Mouse (Mus musculus) retina, embryonic 14.5 days (tissue): ENCODE data around the gene Vsig10.
"Not testable (repeated sequence)": the region's sequence is repeated elsewhere in the genome, so short reads cannot be mapped to it uniquely, and the experiment has no call there.

Experiments
- DNase-seq: peaks from one replicate; pipeline ENCODE4 v3.0.0-alpha.2; 2015; ENCODE audit warnings: low spot score

Gene Vsig10

GRCm38 (mm10) chr5:117318741-117319629 lies at the start of gene Vsig10:
Vsig10 (plus strand) TSS chr5:117319083.
- DNase-seq, result peak; percentile 70

GRCm38 (mm10) chr5:117269395-117269794 lies 49.5 kb upstream of the Vsig10 start:
- DNase-seq, result no peak

DNA sequence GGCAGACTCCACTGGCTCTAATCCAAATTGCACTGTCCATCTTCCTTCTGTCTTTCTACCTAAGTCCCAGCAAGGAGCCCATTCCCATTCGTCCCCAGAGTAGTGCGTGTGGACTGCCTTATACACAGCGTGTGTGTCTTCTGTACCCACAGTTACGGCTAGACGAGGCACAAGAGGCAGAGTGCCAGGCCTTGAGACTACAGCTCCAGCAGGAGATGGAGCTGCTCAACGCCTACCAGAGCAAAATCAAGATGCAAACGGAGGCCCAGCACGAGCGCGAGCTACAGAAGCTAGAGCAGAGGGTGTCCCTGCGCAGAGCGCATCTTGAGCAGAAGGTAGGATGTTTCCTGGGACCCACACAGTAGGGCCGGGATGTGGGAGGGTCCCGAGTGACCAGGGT lies 46.9 kb upstream of the Vsig10 start:
- DNase-seq, result no peak

GRCm38 (mm10) chr5:117274817-117275216 lies 44.1 kb upstream of the Vsig10 start:
- peak; percentile 56 for DNase-seq

DNA sequence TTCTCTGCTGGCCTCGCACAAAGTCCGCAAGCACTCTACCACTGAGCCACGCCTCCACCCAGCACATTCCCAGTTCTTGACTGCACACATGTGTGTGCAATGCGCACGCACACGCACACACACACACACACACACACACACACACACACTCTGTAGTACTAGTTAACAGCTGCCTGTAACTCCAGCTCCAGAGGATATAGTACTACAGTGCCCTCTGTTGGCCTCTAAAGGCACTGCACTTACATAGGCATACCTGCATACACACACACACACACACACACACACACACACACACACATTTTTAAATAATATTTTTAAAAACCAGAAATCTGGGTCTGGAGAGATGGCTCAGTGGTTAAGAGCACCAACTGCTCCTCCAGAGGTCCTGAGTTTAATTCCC lies 41.1 kb upstream of the Vsig10 start:
- DNase-seq, result peak; percentile 18

DNA sequence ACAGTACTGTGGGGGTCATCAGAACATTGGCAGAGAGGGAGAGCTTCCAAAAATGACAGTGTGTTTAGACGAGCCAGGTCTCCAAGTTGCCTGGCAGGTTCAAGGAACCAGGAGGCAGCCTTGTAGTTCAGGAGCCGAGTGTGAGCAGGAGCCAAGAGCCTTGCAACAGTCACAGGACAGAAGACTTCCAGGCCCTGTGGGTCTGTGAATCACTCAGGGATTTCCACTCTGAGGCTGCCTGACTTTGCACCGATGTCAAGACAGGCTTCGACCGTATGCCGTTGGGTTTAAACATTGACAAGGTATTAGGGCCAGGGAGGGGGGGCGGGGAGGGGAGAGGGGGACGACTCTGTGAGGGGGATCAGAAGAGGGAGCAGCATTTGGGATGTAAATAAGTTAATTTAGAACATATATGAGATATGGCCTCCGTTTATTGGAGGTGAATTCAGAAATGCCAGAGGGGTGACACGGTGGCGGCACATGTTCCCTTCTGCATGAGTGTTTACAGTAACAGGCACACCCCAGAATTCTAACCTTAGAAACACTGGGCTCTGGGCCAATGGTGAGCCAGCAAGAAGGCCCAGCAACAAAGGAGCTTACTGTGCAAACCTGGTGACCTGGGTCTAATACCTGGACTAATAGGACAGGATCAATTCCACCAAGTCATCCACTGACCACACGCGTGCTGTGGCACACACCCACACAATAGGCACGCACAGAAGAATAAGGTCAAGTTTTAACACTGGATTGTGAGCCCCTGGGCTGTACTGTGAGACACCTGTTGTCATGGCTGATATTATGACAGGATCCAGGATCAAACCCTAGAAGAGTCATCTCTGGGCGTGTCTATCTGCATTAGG lies 39.8 kb upstream of the Vsig10 start:
- DNase-seq, result no peak

DNA sequence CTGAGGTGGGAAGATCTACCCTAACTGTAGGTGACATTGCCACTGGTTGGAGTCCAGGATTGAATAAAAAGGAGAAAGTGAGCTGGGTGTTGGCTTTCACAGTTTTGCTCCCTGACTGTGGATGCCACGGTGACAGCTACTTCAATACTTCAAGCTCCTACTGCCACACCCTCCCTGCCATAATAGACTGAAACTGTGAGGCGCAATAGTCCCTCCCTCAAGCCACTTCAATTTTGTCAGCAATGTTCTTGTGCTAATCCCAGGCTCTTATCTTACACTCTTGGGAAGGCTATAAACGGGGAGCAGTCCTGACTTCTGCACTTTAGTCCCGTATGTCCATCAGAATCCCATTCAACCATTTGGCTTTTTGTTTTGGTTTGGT lies 39.2 kb upstream of the Vsig10 start:
- DNase-seq, result no peak

DNA sequence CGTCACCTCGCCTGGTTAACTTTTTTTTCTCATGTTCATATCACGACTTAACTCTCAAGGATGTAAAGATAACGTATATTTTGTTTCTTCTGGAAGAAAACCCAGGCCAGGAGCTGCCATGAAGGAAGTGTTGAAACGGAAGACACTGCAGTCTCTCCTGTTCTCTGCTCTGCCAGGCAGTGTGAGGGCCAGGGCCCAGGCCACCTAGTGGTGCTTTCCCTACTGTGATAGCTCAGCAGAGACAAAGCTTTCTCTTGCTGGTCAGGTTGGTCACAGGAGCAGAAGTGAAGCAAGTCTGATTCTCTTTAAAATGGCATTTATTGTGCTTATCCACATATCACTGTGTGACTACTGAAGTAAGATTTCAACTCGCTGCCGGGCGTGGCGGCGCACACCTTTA lies 37.3 kb upstream of the Vsig10 start:
- DNase-seq, result no peak

DNA sequence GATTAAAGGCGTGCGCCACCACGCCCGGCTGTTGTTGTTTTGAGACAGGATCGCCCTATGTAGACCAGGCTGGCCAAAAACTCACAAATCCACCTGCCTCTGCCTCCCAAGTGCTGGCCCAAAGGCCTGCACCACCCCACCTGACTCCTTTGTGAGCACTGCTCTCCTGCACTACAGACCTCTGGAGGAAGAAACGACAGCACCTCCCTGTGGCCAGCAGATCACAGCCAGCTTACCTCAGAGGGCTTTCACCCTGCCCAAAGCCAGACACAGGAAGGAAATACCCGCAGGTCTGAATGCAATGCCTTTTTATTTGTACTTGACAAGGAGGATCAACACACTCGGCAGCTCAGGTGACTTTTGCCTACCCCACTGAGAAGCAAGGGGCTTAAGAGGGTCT lies 36.5 kb upstream of the Vsig10 start:
- no peak for DNase-seq

DNA sequence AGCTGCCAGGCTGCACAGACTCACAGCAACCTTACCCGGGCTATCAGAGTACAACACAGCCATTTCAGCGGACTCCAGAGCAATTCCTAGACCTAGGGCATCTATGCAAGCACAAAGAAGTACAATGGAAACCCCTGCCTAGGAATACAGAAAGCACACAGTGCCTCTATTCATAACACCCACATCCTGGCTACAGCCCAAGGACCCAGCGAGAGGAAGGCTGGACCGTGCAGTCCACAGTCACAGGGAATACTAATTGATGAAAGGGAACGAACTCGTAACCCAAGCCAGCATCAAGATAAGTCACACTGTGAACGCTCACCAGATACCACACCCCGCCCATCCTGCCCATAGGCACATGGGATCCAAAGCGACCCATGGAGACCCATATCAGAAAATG lies 34.9 kb upstream of the Vsig10 start:
- no peak for DNase-seq

- DNase-seq, result no peak
These were observed 34.2 kb upstream of the Vsig10 start for GRCm38 (mm10) chr5:117284682-117285081.

DNA sequence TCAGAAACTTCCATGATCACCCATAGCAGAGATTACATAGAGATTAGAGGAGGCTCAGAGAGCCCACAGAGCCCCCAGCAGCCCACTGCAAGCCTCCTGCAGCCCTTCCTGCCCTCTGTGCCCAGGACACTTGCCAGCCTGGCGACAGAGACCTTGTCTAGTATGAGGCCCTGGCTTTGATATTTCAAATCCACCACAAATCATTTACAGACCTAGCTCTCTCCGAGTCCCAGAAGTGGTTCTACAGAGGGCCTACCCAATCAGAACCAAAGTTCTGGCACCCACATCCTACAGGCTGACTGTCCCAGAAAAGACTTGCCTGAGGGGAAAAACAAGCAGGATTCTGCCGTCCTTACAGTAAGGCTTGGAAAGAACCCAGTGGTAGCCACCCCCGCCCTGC lies 33.6 kb upstream of the Vsig10 start:
- no peak for DNase-seq

DNA sequence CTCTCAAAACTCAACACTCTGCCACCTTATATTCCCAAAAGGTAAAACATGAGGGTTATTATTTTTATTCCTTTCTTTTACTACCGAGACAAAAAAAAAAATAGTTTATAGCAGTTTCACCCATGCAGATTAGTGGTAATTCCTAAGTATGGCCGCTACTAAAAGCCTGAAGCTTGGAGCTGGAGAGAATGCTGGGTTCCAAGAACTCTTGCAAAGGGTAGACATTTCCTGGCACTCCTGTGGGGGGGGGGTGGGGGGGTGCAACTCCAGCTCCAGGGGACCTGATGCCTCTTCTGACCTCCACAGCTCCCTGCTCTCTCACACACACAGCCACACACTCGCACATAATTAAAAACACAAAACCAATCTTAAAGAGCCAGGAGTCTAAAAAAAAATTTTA lies 32.6 kb upstream of the Vsig10 start:
- no peak for DNase-seq

DNA sequence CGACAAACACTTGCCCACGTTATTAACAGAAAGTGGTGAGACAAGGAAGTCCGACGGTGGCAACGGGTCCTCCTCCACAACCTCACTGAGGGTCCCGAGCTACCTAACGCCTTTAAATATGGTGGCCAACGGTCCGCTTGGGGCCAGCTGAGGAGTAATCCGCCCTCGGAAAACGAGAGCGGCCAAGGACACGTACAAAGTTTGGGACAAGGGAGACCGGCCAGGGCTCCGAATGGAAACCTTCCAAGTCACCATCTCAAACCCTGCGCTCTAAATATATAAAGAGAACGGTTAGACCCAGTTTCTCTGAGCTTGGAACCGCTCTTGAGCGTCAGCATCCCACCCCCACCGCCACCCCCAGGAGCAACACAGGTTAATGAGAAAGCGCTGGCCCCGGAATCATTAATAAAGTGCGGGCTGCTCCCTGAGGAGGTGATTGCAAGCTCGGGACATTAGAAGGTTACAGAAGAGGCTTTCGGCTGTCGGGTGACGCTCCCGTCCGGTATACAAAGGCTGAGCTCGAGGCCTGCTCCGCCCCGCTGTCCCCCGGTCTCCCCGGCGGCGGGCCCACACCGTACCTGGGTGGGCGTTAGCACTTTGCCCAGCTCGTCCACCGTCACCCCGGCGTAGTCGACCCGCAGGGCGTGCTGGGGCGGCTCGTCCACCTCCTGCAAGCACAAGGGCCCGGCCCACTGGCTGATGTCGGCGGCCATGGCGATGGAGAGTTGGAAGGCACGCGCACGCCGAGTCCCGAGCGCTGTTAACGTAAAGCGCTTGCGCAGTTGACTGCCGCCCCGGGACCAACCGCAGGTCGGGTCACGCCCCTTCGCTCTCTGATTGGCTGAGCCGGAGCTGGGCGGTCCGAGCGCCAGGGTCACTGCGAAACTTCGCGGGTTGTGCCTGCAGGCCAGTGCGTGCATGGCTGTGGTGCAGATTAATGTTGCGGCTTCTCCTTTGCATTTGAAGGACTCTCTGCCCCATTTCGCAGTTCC lies 31.8 kb upstream of the Vsig10 start, which contains the start of gene Pebp1:
Gene Pebp1 (minus strand): TSS at position 795 of the 992 bp plus-strand sequence.
- peak; percentile 98 for DNase-seq

DNA sequence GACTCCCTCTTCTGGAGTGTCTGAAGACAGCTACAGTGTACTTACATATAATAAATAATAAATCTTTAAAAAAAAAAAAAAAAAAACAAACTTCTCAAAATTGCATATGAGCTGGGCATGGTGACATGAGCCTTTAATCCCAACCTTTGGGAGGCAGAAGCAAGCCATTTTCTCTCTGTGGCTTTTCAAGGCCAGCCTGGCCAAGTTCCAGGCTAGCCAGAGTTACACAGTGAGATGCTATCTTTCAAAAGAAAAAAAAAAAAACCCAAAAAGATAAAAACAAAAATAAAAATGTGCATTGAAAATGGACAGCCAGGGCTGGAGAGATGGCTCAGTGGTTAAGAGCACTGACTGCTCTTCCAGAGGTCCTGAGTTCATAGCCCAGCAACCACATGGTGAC lies 29.2 kb upstream of the Vsig10 start:
- no peak for DNase-seq

DNA sequence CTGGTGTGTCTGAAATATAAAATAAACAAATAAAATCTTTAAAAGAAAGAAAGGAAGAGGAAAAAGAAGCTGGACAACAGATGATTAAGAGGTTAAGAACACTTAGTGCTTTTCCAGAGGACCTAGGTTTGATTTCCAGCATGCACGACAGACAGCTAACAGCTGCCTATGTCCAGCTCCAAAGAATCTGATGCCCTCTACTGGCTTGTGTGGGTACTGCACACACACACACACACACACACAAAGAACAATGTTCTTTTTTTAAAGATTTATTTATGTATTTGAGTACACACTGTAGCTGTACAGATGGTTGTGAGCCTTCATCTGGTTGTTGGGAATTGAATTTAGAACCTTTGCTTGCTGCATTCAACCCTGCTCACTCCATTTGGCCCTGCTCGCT lies 28.8 kb upstream of the Vsig10 start:
- no peak for DNase-seq

DNA sequence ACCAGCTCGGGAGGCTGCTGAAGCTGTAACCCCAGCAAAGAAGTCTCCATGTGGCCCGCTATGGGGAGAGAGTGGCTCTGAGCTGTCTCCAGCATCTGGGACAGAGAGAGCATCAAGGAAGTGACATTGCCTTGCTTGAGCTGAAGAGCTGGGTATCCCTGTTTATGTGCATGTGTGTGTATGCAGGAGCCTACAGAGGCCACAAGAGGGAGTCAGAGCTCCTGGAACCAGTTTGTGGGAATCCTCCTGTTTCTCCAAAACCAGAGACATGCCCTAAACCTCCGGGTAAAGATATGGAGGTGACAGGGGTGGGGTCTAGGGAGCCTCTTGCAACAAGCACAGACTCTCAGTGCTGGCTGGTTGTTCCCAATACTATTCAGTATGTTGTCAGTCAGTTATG lies 27.6 kb upstream of the Vsig10 start:
- no peak for DNase-seq

GRCm38 (mm10) chr5:117292547-117292946 lies 26.3 kb upstream of the Vsig10 start:
- DNase-seq, result no peak

- not testable (repeated sequence) for DNase-seq
These were observed 25.1 kb upstream of the Vsig10 start for GRCm38 (mm10) chr5:117293776-117294175.

- no peak for DNase-seq
These were observed 23.9 kb upstream of the Vsig10 start for GRCm38 (mm10) chr5:117295011-117295410.

- no peak for DNase-seq
These were observed 16.0 kb upstream of the Vsig10 start for GRCm38 (mm10) chr5:117302899-117303298.
